Mouse (Mus musculus) kidney, postnatal 0 days (tissue): ENCODE data around the gene Scgb1b24. TPM values are rescaled to one million over a fixed set of nuclear protein-coding genes. Genes with fewer than 3 reads are reported as not detected.

Experiments used
- ATAC-seq: fragments of 200-750 bp; cut with Nextera tagmentation; replicated peaks from 2 replicates; pipeline ENCODE4 v1.8.0; 2017; ENCODE audit warnings: low read depth, moderate number of reproducible peaks, moderate TSS enrichment, moderate library complexity; ENCODE audit not compliant: low FRiP score
- DNase-seq: peaks from one replicate; pipeline ENCODE4 v3.0.0-alpha.2; 2016; ENCODE audit warnings: low spot score
- H3K27ac ChIP-seq: fragments of 300-500 bp; sonication (generic); 2 replicates; pipeline ENCODE4 v1.5.1; 2014; ENCODE audit warnings: mild to moderate bottlenecking
- H3K27me3 ChIP-seq: fragments of 300-500 bp; sonication (generic); 2 replicates; pipeline ENCODE4 v1.6.1; 2014; ENCODE audit warnings: low read length, mixed read lengths; ENCODE audit not compliant: insufficient read depth
- H3K36me3 ChIP-seq: fragments of 300-500 bp; sonication (generic); 2 replicates; pipeline ENCODE4 v1.6.1; 2014; ENCODE audit warnings: low read length, mixed read lengths; ENCODE audit not compliant: insufficient read depth
- H3K4me1 ChIP-seq: fragments of 300-500 bp; sonication (generic); replicated peaks from 2 replicates; pipeline ENCODE4 v1.6.1; 2014; ENCODE audit warnings: antibody characterized with exemption, low read length, mixed read lengths; ENCODE audit not compliant: insufficient read depth
- H3K4me2 ChIP-seq: fragments of 300-500 bp; sonication (generic); 2 replicates; pipeline ENCODE4 v1.6.1; 2014; ENCODE audit warnings: mild to moderate bottlenecking, low read length, moderate library complexity, mixed read lengths
- H3K4me3 ChIP-seq: fragments of 300-500 bp; sonication (generic); replicated peaks from 2 replicates; pipeline ENCODE4 v1.5.1; 2014; ENCODE audit warnings: low read depth, low read length
- H3K9ac ChIP-seq: fragments of 300-500 bp; sonication (generic); 2 replicates; pipeline ENCODE4 v1.6.1; 2014; ENCODE audit warnings: low read depth, low read length
- H3K9me3 ChIP-seq: fragments of 300-500 bp; sonication (generic); replicated peaks from 2 replicates; pipeline ENCODE4 v1.6.1; 2016; ENCODE audit warnings: low read length, inconsistent platforms, mixed read lengths
- CTCF ChIP-seq: IDR thresholded peaks from 2 replicates; pipeline ENCODE4 v1.5.1; 2016; ENCODE audit warnings: antibody characterized with exemption, low read depth, mild to moderate bottlenecking, moderate library complexity
- WGBS: fragments of 180-500 bp; shearing (Covaris S2); extraction: QIAGEN DNeasy Blood & Tissue Kit; methylation state at CpG from one replicate; pipeline ENCODE4 v1.1.7; 2014; 5-methylcytosine and 5-hydroxymethylcytosine counted together
- polyA plus RNA-seq: library from polyadenylated mRNA; unstranded; fragments of >200 nt; fragmentation: Nextera tagmentation; extraction: Ambion mirVana; gene quantifications from 2 replicates; pipeline ENCODE4 v1.2.1, GENCODE M21; 2015

The Scgb1b24 gene
- polyA plus RNA-seq, result not detected in 2 replicates

DNA sequence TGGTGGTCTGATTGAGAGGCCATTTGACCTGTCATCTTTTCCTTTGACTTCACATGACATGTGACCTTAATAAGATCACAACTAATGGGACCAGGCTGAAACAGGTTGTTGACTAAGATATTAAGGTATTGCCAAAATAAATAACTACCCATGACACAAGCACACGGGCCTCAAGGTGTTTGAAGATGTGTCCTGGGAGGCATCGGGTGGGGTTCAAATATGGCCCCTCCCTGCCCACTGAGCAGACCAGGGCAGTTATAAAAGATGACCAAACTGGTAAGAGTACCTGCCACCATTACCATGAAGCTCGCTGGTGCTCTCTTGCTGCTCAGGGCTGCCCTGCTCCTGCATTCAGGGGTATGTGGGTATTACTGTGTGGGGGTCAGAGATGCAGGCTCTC lies at the start of gene Scgb1b24:
TSS of gene Scgb1b24 (plus strand) at position 301 of the 400 bp plus-strand sequence.
- Histone ChIP-seq H3K9me3 (peaks cover 4% of the 10 kb centered on the region; the same call in 1 of the 2 replicates), H3K4me3 (no peak within 1 kb of the TSS), H3K4me2 (no peak within 1 kb of the TSS), H3K36me3 (no peaks in the 10 kb centered on the region), H3K9ac (no peak within 1 kb of the TSS), H3K4me1 (no peaks in the 10 kb centered on the region), H3K27ac (no peak within 1 kb of the TSS), H3K27me3 (no peaks in the 10 kb centered on the region)
- 79% methylated on average over 3 of the region's 3 CpGs for WGBS
- DNase-seq (no peak), ATAC-seq (no peak)
- no peak for TF ChIP-seq CTCF

- no peak for ATAC-seq
- WGBS, result 91% methylated on average over 2 of the region's 2 CpGs
These were observed 4.4 kb upstream of the Scgb1b24 start, which contains the start of gene Scgb2b24 for GRCm38 (mm10) chr7:33739212-33739611. Gene Scgb2b24 (minus strand): TSS chr7:33739312.

More at GRCm38 (mm10) chr7:33739212-33739611, 4.4 kb upstream of the Scgb1b24 start, which contains the start of gene Scgb2b24:
- Histone ChIP-seq H3K9ac (no peak within 1 kb of the TSS), H3K4me2 (no peak within 1 kb of the TSS), H3K4me1 (no peaks in the 10 kb centered on the region), H3K4me3 (no peak within 1 kb of the TSS), H3K27me3 (no peaks in the 10 kb centered on the region), H3K36me3 (no peaks in the 10 kb centered on the region), H3K9me3 (peaks cover 4% of the 10 kb centered on the region; the same call in 1 of the 2 replicates), H3K27ac (no peak within 1 kb of the TSS)
- no peak for DNase-seq
- no peak for TF ChIP-seq CTCF

Other genes starting within 250 kb of the Scgb1b24 start
- gene Scgb2b21, start 223.3 kb upstream of the Scgb1b24 start, polyA plus RNA-seq, result not detected in 2 replicates
- not detected in 2 replicates for gene Scgb2b24, start 4.5 kb upstream of the Scgb1b24 start, polyA plus RNA-seq
- not detected in 2 replicates for gene Scgb2b26, start 201.2 kb downstream of the Scgb1b24 start, polyA plus RNA-seq